Mouse (Mus musculus) stomach, embryonic 15.5 days (tissue): Measurements from ENCODE around the gene Rnase2a. TPM values are rescaled to one million over a fixed set of nuclear protein-coding genes. Genes with fewer than 3 reads are reported as not detected.
"Not testable (repeated sequence)": the region's sequence is repeated elsewhere in the genome, so short reads cannot be mapped to it uniquely, and the experiment has no call there.

Experiments used
- ATAC-seq: fragments of 200-750 bp; cut with Nextera tagmentation; 2 replicates; pipeline ENCODE4 v1.8.0; 2017; ENCODE audit warnings: low read depth, moderate number of reproducible peaks, moderate TSS enrichment; ENCODE audit not compliant: insufficient read depth, low FRiP score
- H3K27ac ChIP-seq: fragments of 300-500 bp; sonication (generic); 2 replicates; pipeline ENCODE4 v1.5.1; 2015; ENCODE audit warnings: mild to moderate bottlenecking, inconsistent platforms
- H3K27me3 ChIP-seq: fragments of 300-500 bp; sonication (generic); replicated peaks from 2 replicates; pipeline ENCODE4 v1.6.1; 2015; ENCODE audit warnings: inconsistent platforms
- H3K36me3 ChIP-seq: fragments of 300-500 bp; sonication (generic); 2 replicates; pipeline ENCODE4 v1.6.1; 2015; ENCODE audit warnings: inconsistent platforms
- H3K4me1 ChIP-seq: fragments of 300-500 bp; sonication (generic); 2 replicates; pipeline ENCODE4 v1.6.1; 2015; ENCODE audit warnings: inconsistent platforms
- H3K4me2 ChIP-seq: fragments of 300-500 bp; sonication (generic); 2 replicates; pipeline ENCODE4 v1.6.1; 2015; ENCODE audit warnings: mild to moderate bottlenecking, inconsistent platforms
- H3K4me3 ChIP-seq: fragments of 300-500 bp; sonication (generic); replicated peaks from 2 replicates; pipeline ENCODE4 v1.5.1; 2015; ENCODE audit warnings: inconsistent platforms
- H3K9ac ChIP-seq: fragments of 300-500 bp; sonication (generic); 2 replicates; pipeline ENCODE4 v1.6.1; 2015; ENCODE audit warnings: inconsistent platforms
- H3K9me3 ChIP-seq: fragments of 300-500 bp; sonication (generic); 2 replicates; pipeline ENCODE4 v1.6.1; 2016; ENCODE audit warnings: inconsistent platforms
- WGBS: fragments of 180-500 bp; shearing (Covaris S2); methylation state at CpG from one replicate; pipeline ENCODE4 v1.1.7; 2015; 5-methylcytosine and 5-hydroxymethylcytosine counted together
- polyA plus RNA-seq: library from polyadenylated mRNA; unstranded; fragments of >200 nt; fragmentation: Nextera tagmentation; extraction: Ambion mirVana; gene quantifications from 2 replicates; pipeline ENCODE4 v1.2.1, GENCODE M21; 2015

The Rnase2a gene
- polyA plus RNA-seq, result not detected in 2 replicates

DNA sequence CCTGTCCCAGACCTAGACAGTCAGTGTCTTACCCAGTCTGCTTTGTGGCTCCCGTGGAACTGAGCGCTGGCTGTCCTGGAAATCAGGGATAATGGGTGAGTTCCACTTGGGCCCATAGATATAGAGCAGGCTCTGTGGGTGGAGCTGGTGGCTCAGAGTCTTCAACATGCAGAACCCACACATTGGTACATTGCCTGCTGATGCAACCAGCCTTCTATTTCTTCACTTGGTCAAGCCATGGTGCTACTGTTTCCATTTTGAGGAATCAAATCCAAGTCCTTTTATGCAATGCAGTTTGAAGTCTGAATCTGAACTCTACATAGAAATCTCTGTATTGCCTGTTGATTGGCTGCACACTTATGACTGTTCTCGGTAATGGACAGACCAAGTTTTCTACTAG lies at the start of gene Rnase2a:
Rnase2a (minus strand) TSS at position 72 of the 400 bp plus-strand sequence.
- Histone ChIP-seq H3K4me1 (no peaks in the 10 kb centered on the region), H3K4me2 (no peak within 1 kb of the TSS), H3K4me3 (no peak within 1 kb of the TSS), H3K27ac (no peak within 1 kb of the TSS), H3K36me3 (no peaks in the 10 kb centered on the region), H3K9ac (no peak within 1 kb of the TSS), H3K9me3 (no peaks in the 10 kb centered on the region), H3K27me3 (no peaks in the 10 kb centered on the region)
- ATAC-seq, result no peak
- WGBS, result 89% methylated on average over 3 of the region's 3 CpGs

GRCm38 (mm10) chr14:51291505-51291904 lies 35.6 kb upstream of the Rnase2a start:
- Histone ChIP-seq H3K9ac (no peak overlapping the region), H3K4me2 (no peak overlapping the region), H3K4me3 (no peak overlapping the region), H3K36me3 (no peaks in the 10 kb centered on the region), H3K27me3 (no peaks in the 10 kb centered on the region), H3K4me1 (no peaks in the 10 kb centered on the region), H3K27ac (no peak overlapping the region), H3K9me3 (no peaks in the 10 kb centered on the region)
- WGBS, result 55% methylated on average over 1 of the region's 1 CpGs
- no peak for ATAC-seq

DNA sequence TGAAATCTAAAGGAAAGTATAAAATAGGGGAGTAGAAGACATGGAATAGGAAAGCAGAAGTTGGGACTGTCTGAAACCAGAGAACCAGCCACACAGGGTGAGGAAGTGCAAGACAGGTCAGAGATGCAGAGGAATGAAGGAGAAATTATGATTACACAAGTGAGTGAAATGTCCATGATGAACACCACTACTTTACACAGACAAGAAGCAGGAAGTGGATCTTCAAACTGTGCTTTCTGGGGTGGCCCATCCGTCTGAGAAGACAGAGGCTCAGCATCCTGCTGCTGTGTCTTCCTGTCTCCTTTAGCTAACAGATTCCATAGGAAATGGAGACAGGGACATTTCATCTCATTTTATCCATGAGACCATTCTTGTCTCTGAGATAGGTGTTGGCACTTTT lies 22.6 kb upstream of the Rnase2a start:
- H3K9ac ChIP-seq, H3K36me3 ChIP-seq, H3K27me3 ChIP-seq, ATAC-seq, H3K4me3 ChIP-seq, H3K27ac ChIP-seq, H3K4me1 ChIP-seq, H3K4me2 ChIP-seq, H3K9me3 ChIP-seq: not testable (repeated sequence)
- WGBS, result 50% methylated on average over 1 of the region's 1 CpGs

- Histone ChIP-seq H3K4me2 (no peak overlapping the region), H3K27me3 (no peaks in the 10 kb centered on the region), H3K4me1 (no peaks in the 10 kb centered on the region), H3K9me3 (no peaks in the 10 kb centered on the region), H3K4me3 (no peak overlapping the region), H3K9ac (no peak overlapping the region), H3K27ac (no peak overlapping the region), H3K36me3 (no peaks in the 10 kb centered on the region)
- 71% methylated on average over 1 of the region's 1 CpGs for WGBS
- ATAC-seq, result no peak
Observed at GRCm38 (mm10) chr14:51268677-51269076, 12.8 kb upstream of the Rnase2a start.

- H3K27me3 ChIP-seq, result no peaks in the 10 kb centered on the region
- H3K9me3 ChIP-seq, result no peaks in the 10 kb centered on the region
- WGBS, result 4% methylated on average over 9 of the region's 9 CpGs
- no peak overlapping the region for H3K27ac ChIP-seq
- no peaks in the 10 kb centered on the region for H3K4me1 ChIP-seq
- peak overlapping the region; percentile 34 for H3K4me2 ChIP-seq
- no peaks in the 10 kb centered on the region for H3K36me3 ChIP-seq
- ATAC-seq, result peak; percentile 89
- no peak overlapping the region; the same call in 1 of the 2 replicates for H3K4me3 ChIP-seq
- H3K9ac ChIP-seq, result no peak overlapping the region
Observed at GRCm38 (mm10) chr14:51266113-51266512, 10.2 kb upstream of the Rnase2a start.

GRCm38 (mm10) chr14:51265667-51266066 lies 9.8 kb upstream of the Rnase2a start:
- Histone ChIP-seq H3K9me3 (no peaks in the 10 kb centered on the region), H3K4me1 (no peaks in the 10 kb centered on the region), H3K4me3 (no peak overlapping the region; the same call in 1 of the 2 replicates), H3K27me3 (no peaks in the 10 kb centered on the region), H3K4me2 (peak overlapping the region; percentile 34), H3K9ac (no peak overlapping the region), H3K36me3 (no peaks in the 10 kb centered on the region), H3K27ac (no peak overlapping the region)
- ATAC-seq, result no peak
- 38% methylated on average over 4 of the region's 4 CpGs for WGBS

DNA sequence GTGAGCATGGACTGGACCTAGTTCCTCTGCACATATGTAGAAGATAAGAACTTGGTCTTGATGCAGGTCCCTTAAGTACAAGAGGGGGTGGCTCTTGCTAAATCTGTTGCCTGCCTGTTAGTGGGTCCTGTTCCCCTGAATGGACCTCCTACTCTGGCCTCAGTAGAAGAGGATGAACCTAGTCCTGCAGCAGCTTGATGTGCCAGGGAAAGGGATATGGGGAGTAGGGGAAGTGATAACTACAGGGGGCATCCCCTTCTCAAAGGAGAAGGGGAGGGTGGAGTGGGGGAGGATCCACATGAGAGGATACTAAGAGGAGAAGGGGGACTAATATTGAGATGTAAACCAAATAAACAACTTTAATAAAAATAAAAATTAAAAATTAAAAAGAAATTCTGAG lies 6.5 kb upstream of the Rnase2a start:
- no peak overlapping the region for H3K9ac ChIP-seq
- H3K27ac ChIP-seq, result no peak overlapping the region
- no peaks in the 10 kb centered on the region for H3K27me3 ChIP-seq
- no peak for ATAC-seq
- H3K9me3 ChIP-seq, result no peaks in the 10 kb centered on the region
- H3K36me3 ChIP-seq, result no peaks in the 10 kb centered on the region
- H3K4me2 ChIP-seq, result no peak overlapping the region
- H3K4me1 ChIP-seq, result no peaks in the 10 kb centered on the region
- H3K4me3 ChIP-seq, result no peak overlapping the region

DNA sequence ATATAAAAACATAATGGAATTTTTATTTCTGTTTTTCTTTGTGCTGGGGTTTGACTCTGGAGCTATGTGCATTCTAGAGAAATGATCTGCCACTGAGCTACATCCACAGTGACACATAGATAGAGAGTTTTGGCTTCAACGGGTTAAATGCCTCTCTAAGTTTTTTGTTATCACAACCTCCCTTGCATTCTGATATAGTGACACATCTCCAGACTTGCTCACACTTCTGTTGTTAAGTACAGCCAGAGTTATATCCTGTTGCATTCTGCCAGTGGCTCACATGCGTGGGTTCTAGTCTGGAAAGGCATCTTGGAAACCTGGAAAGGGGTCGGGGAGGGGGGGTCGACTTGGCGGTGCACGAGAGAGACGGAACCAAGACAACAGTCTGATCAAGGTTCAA lies 3.8 kb upstream of the Rnase2a start:
- no peak for ATAC-seq
- Histone ChIP-seq H3K27ac (no peak overlapping the region), H3K4me1 (no peaks in the 10 kb centered on the region), H3K27me3 (no peaks in the 10 kb centered on the region), H3K4me2 (no peak overlapping the region), H3K9ac (no peak overlapping the region), H3K36me3 (no peaks in the 10 kb centered on the region), H3K9me3 (no peaks in the 10 kb centered on the region), H3K4me3 (no peak overlapping the region)
- 88% methylated on average over 7 of the region's 7 CpGs for WGBS

GRCm38 (mm10) chr14:51253569-51253968 lies 2.3 kb downstream of the Rnase2a start:
- no peak overlapping the region for H3K4me3 ChIP-seq
- H3K27ac ChIP-seq, result no peak overlapping the region
- H3K4me1 ChIP-seq, result no peaks in the 10 kb centered on the region
- H3K27me3 ChIP-seq, result no peaks in the 10 kb centered on the region
- WGBS, result 89% methylated on average over 1 of the region's 1 CpGs
- ATAC-seq, result no peak
- no peak overlapping the region for H3K9ac ChIP-seq
- H3K4me2 ChIP-seq, result no peak overlapping the region
- no peaks in the 10 kb centered on the region for H3K9me3 ChIP-seq
- H3K36me3 ChIP-seq, result no peaks in the 10 kb centered on the region

DNA sequence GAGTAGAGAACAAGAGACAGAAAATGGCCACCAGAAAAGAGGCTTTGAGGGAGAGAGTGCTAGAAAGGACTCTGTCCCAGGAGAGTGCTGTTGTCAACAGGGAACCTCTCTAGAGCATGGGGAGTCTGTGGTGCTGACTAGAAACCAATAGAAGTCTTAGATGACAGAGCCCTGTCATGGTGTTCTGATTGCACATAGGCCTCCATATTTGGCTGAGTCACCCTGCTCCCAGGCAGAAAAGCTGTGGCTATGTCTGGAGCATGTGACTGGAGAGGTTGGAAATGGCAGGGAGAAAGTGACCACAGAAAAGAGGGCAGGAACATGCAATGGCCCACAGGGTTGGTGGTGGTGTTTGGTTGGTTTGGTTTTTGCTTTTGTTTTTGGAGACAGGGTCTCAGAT lies 3.7 kb downstream of the Rnase2a start:
- H3K9me3 ChIP-seq, H3K4me2 ChIP-seq, ATAC-seq, H3K4me3 ChIP-seq, H3K36me3 ChIP-seq, H3K27me3 ChIP-seq, H3K27ac ChIP-seq, H3K4me1 ChIP-seq, H3K9ac ChIP-seq: not testable (repeated sequence)

DNA sequence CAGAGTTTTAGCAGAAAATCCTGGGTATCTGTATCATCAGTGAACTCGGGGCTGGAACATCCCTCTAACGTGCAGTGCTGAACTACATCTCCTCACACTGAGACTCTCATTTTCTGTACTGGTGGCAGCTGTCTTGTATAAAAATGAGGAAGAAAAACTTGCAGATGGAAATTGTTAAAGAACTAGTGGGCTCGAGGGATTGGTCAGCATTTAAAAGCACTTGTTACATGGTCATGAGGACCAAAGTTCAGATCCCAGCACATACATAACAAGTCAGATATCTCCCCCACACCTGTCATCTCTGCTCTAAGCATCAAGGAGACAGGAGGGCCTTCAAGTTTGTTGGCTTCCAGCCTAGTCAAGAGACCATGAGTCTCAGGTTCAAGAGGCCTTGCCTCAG lies 5.6 kb downstream of the Rnase2a start:
- no peaks in the 10 kb centered on the region for H3K9me3 ChIP-seq
- no peaks in the 10 kb centered on the region for H3K27me3 ChIP-seq
- 73% methylated on average over 3 of the region's 3 CpGs for WGBS
- no peaks in the 10 kb centered on the region for H3K4me1 ChIP-seq
- H3K4me3 ChIP-seq, result no peak overlapping the region
- H3K9ac ChIP-seq, result no peak overlapping the region
- no peak overlapping the region for H3K4me2 ChIP-seq
- no peak overlapping the region for H3K27ac ChIP-seq
- no peaks in the 10 kb centered on the region for H3K36me3 ChIP-seq
- no peak for ATAC-seq

GRCm38 (mm10) chr14:51247736-51248135 lies 8.2 kb downstream of the Rnase2a start:
- WGBS, result 78% methylated on average over 1 of the region's 1 CpGs
- Histone ChIP-seq H3K4me1 (no peaks in the 10 kb centered on the region), H3K4me3 (no peak overlapping the region), H3K27ac (no peak overlapping the region), H3K27me3 (no peaks in the 10 kb centered on the region), H3K9ac (no peak overlapping the region), H3K9me3 (no peaks in the 10 kb centered on the region), H3K36me3 (no peaks in the 10 kb centered on the region), H3K4me2 (no peak overlapping the region)
- no peak for ATAC-seq

DNA sequence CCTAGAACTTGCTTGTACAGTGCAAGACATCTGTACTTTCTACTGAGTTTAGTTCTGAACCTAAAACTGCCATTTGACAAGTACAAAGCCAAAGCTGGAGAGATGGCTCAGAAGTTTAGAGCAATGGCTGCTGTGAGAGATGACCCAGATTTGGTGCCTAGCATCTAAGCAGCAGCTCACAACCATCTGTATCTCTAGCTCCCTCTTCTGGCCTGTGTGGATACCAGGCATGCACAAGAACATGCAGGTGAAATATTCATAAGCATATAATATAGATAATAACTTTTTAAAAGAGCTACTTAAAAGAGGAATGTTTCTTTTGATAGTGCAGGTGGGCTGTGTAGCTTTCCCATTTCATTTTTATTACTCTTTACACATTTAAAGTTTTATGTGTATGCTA lies 15.0 kb downstream of the Rnase2a start:
- Histone ChIP-seq H3K27me3 (no peaks in the 10 kb centered on the region), H3K4me1 (no peaks in the 10 kb centered on the region), H3K9me3 (no peaks in the 10 kb centered on the region), H3K36me3 (no peaks in the 10 kb centered on the region), H3K4me3 (no peak overlapping the region), H3K9ac (no peak overlapping the region), H3K27ac (no peak overlapping the region), H3K4me2 (no peak overlapping the region)
- no peak for ATAC-seq
